Mouse (Mus musculus) urinary bladder, postnatal 25 days (tissue): ENCODE measurements at regions not wholly inside any gene's neighbourhood (a gene's known extent, or its start where the extent isn't known, plus 50 kb on each side); places are given as distances from the start of the nearest gene placed in this dataset.

Experiments
- DNase-seq: peaks from one replicate; pipeline ENCODE4 v3.0.0; 2022; ENCODE audit warnings: low spot score

DNA sequence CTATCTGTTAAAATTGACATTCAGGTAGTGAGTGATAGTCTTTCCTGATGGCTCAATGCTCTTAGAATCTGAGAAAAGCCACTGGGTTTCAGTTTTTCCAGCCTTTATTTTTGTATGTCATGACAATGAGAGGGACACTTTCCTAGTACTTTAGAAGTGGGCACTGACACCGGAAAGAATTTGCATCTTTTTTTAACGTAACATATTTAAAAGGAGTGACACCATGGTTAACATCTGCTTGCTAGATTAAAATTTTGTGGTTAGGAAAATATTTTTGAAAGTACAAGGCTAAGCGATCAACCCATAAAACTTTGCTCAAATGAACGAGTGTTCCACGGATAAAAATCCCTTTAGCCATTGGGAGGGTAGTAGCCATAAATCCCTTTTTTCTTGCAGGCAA, 174.7 kb downstream of the 1700129C05Rik start:
- no peak for DNase-seq

GRCm38 (mm10) chr14:58967163-58967562, 175.5 kb downstream of the 1700129C05Rik start:
- DNase-seq: no peak

- DNase-seq: no peak
These were observed 197.7 kb downstream of the 1700129C05Rik start for GRCm38 (mm10) chr14:58944958-58945357.

DNA sequence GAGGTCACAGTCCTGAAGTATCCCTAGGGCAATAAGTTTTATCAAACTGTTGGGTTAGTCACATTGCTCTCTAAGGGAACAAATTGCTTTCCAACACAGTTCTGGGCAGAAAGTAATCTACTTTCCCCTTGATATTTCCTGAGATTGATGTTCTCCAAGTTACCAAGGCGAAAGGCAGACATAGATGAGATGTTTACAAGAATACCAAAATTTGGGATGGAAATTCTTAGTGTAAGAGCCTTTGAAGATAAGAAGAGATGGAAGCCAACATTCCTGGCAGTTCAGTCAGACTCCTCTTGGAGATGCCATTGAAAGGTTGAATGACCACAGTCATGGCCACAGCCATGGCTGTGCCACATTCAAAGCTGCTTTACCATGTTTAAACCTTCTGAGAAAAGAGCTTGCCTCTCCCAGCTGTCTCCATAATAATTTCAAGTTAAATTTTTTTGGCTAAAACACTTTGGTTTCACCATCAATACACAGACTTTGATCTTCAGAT, 199.4 kb downstream of the 1700129C05Rik start:
- DNase-seq: no peak

- DNase-seq: no peak
These were observed 203.6 kb downstream of the 1700129C05Rik start for GRCm38 (mm10) chr14:58939086-58939485.

DNA sequence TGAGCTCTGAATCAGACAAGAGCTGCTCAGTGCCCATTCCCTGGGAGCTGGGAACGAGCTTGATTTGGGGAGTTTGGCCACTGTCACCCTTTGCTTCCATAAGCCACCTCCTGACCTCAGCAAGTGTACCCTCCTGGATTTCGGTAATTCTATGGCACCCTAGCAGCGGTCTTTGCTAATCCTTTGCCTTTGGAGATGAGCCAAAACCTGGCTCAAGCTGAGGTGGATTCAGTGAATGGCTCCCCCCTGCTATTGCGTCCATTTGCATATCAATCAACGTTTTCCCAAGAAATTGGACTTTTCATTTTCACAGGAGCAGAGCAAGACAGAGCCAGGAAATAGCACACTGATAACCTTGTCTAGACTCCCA, 204.1 kb downstream of the 1700129C05Rik start:
- no peak for DNase-seq

DNA sequence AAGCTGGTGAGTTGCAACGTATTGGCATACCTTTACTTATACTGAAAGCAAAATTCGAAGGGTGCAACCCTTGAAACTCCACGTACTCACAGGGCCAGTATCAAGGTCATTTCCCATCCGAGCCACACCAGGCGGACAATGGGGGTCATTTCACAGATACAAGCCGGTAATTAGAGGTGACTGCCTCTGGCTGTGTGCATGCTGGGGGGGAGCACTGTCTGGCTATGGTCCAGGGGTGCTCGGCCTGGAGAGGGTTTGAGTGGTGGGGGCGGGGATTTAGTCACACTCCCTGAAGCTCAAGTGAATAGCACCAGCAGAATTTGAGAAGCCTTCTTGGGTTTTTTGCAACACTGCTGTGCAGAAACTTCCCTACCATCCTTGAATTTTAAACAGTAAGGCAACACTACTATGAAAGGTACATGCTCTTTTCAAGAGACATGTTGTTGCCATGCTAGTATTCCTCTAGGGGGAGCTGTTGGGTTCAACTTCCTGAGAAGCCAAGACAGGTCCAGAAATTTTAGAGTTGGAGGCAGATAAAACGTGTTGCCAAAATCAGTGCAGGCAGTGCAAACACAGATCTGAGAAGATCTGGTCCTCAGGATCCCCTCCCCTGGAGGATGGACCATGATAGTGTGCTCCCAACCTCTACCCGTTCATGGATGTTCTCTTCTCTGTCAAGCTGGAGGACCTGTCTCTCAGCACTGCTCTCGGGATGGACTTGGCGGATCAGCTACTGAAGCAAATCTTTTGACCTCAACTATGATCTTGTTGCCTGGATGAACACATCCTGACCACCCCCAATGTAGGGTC, 204.7 kb downstream of the 1700129C05Rik start:
- DNase-seq: no peak

DNA sequence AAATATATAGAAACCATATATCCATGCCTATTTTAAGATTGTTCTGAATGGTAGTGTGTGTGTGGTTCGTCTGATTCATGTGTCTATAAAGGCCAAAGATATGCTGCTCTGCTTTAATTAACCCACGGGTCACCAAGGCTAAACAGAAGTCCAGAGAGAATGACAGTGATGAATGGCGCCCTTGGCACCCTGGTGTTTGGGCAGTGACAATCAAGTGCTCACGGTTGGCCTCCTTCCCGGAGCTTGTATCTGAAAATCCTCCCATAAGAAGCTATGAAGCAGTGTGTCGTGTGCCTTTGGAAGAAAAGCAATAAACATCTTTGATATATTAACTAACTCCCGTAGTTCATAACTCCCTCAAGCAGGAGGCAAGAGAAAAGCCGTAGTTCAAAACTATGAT, 205.4 kb downstream of the 1700129C05Rik start:
- DNase-seq: no peak

DNA sequence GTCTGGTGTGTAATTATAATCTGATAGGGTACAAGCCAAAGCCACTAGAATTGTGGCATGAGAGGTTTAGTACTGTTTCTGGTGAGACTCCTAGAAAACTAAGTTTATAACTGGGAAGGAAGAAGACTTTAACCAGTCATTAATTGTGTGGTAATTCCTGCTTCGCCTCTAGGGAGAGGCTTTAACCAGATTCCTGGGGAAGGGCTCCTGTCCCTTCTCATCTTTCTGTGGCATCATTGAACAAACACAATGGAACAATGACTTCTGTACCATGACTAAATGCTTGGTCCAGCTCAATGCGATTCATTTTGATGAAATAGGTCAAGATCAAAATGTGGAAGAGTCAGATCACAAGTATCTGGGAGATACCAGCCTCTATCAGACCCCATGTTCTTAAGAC, 206.6 kb downstream of the 1700129C05Rik start:
- no peak for DNase-seq

GRCm38 (mm10) chr14:58917853-58918252, 224.8 kb downstream of the 1700129C05Rik start:
- DNase-seq: no peak

GRCm38 (mm10) chr14:58917228-58917627, 225.5 kb downstream of the 1700129C05Rik start:
- DNase-seq: no peak

DNA sequence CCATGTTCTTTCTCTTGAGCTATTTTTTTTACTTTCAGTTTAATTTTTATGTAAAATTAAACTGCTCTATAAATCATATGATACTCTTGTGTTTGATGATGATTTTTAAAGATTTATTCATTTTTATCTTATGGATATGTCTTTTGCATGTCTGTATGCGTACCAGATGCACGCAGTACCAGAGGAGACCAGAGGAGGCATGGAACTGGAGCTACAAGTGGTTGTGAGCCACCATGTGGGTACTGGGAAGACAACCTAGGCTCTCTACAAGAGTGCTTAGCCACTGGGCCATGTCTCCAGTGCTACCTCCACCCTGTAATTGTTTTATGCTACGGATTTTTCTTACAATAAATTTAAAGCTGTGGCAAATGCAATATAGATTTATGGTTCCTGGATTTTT, 227.8 kb downstream of the 1700129C05Rik start:
- DNase-seq: no peak

DNA sequence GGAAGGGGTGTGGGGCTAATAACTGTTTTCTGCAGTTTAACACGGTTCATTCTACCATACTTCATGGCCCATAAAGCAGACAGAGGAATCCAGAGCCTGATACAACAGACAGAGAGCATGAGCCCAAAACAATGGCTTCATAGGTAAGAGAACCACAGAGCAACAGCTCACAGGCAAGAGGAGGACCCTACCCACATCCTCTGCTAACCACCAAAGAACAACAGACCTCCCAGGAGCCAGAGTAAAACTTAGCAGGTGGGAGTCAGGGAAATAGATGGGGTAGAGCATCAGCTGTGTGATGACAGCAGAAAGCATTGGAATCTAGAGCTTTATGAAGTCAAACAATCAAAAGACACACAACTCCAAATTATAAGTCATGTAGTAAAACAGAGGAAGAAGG, 231.8 kb downstream of the 1700129C05Rik start:
- no peak for DNase-seq

- no peak for DNase-seq
These were observed 234.8 kb downstream of the 1700129C05Rik start for GRCm38 (mm10) chr14:58907932-58908331.

- no peak for DNase-seq
These were observed 235.3 kb downstream of the 1700129C05Rik start for GRCm38 (mm10) chr14:58907359-58907758.

- no peak for DNase-seq
These were observed 236.1 kb downstream of the 1700129C05Rik start for GRCm38 (mm10) chr14:58906631-58907030.

DNA sequence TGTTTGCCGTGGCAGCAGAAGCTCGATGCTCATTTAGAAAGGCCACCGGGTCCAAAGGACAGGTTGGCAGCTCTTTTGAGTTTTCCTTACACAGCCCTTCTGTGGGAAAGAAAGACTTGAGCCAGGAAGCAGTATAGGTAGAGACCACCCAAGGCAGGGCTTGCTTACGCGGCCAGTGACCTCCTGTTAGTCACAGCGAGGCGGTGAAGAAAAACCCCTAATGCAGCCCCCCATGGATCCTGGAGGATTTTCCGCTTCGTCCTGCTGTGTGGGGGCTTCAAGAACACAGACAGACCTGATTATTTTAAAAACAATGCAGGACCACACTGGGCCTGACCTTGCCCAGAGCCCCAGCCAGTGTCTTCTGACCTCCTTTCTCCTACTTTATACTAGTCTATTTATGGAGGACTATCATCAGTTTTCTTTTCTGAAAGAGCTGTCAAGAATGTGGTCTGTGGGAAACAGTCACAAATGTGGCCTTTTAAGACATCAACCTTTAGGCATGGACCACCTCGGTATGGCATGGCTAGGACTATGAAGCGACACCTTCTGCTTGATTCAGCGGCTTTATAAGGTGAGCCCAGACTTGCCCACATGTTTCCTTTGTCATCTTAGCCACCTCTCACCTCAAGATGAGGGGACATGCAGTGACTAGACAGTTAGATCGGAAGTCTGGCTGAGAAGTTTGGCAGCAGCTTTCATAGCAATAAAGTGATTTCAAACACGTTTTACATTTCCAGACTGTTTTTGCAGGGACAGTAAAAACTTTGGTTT, 274.3 kb downstream of the 1700129C05Rik start:
- DNase-seq: no peak

GRCm38 (mm10) chr14:58867396-58868107, 275.1 kb downstream of the 1700129C05Rik start:
- no peak for DNase-seq

DNA sequence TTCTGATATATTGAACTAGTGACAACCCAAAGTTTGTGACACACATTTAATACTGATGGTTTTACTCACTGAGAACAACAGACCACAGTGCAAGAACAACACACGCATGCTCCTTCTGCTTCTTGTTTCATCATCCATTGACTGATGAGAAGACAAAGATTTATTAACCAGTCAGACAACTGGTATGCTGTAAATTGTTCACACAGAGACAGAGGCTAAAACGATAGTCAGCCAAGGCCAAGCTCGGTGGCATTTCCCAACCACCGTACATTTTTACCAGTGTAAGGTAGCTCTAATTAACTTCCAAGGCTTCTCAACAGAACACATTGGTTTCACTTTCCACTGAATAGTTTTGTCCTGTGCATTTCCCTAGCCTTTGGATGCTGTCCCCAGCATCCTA, 287.8 kb downstream of the 1700129C05Rik start:
- no peak for DNase-seq

DNA sequence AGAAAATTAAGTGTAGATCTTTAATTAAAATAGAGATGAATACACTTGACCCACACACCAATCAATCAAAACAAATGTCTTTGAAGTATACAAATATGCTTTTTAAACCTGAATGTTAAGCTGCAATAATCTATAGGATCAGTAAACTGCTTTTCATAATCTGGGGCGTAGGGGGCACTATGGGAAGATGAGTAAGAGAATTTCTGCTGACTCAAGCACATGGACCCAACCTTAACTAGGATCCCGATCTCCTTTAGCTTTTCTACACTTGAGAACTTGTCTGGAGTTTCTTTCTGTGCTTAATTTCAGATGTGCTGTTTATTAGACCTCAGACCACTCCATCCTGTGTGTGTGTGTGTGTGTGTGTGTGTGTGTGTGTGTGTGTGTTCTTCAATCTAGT, 298.1 kb downstream of the 1700129C05Rik start:
- DNase-seq: no peak

DNA sequence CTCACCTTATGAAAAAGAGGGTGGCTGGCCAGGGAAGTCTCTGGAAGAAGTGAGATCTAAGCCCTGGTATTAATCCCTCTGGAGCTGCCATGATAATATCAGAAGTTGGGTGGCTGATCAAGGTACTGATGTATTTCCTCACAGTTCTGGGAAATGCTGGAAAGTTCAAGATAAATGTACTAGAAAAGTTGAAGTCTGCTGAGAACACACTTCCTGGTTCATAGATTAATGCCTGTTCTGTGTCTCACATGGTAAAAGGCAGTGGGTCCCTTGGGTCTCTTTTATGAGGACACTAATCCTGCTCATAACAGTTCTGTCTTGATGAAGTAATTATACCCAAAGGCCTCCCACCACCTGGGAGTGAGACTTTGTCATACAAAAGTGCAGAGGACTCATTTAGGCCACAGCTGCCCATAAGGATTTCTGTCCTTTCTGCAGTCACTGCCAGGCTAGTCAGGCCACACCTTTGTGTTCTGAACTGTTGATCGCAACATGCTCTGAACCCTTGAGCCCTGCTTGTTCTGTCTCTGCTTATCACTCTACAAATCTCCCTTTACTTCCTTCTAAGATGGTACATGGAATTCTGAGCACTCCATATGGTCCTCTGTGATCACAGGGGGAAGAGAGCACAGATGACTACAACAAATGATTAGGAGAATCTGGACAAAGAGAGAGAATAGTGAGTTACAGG, 300.4 kb downstream of the 1700129C05Rik start:
- no peak for DNase-seq

- no peak for DNase-seq
These were observed 319.8 kb downstream of the 1700129C05Rik start for GRCm38 (mm10) chr14:58822938-58823337.
